Mouse (Mus musculus) layer of hippocampus, postnatal 36 days (tissue): ENCODE results near the gene Lyz1. TPM values are rescaled to one million over a fixed set of nuclear protein-coding genes. Genes with fewer than 3 reads are reported as not detected.
"Not testable (repeated sequence)": the region's sequence is repeated elsewhere in the genome, so short reads cannot be mapped to it uniquely, and the experiment has no call there.

Source experiments
- DNase-seq, 2 experiments: peaks; one replicate each; pipeline ENCODE4 v3.0.0; 2022
- total RNA-seq, 2 experiments: library from RNA; stranded (reverse); gene quantifications; 2 replicates each; pipeline ENCODE4 v1.2.3; 2021

Gene Lyz1
- total RNA-seq, 2 experiments from 2014 or later = 1.00 to 1.3 TPM

DNA sequence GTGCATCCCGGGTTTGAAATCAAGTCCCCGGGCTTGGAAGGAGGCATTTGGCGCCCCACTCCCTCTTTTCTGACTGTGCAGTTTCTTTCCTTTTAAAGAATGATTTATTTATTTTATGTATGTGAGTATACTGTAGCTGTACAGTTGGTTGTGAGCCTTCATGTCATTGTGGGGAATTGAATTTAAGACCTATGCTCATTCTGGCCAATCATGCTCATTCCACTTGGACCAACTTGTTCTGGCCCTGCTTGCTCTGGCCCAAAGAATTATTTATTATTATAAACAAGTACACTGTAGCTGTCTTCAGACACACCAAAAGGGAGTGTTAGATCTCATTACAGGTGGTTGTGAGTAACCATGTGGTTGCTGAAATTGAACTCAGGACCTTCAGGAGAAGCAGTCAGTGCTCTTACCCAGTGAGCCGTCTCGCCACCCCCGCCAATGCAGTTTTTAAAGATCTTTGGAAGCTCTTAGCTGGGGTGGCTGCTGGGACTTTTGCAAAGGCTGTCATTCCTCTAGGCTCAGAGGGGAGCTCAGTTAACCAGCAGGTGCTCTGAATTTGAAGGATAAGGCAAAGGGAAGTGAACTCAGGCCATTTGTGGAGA is 6.2 kb downstream of the Lyz1 start:
- no peak for DNase-seq

DNA sequence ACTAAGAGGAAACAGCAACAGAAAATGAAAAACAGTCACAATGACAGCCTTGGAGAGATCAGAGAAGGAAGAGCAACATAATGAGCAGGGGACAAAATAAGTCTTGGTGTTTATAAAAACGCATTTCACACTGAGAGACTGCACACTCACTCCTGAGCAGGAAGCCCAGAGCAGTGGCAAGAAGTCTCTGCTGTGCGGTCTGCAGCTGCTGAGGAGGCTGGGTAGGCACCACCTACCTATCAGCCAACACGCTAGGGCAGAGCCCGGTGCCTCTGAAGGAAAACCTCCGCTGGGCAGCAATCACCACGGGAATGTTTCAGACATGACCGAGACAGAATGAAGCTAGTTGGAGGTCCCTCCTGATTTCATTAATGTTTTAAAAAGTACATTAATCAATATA is 7.1 kb downstream of the Lyz1 start:
- DNase-seq = not testable (repeated sequence)

DNA sequence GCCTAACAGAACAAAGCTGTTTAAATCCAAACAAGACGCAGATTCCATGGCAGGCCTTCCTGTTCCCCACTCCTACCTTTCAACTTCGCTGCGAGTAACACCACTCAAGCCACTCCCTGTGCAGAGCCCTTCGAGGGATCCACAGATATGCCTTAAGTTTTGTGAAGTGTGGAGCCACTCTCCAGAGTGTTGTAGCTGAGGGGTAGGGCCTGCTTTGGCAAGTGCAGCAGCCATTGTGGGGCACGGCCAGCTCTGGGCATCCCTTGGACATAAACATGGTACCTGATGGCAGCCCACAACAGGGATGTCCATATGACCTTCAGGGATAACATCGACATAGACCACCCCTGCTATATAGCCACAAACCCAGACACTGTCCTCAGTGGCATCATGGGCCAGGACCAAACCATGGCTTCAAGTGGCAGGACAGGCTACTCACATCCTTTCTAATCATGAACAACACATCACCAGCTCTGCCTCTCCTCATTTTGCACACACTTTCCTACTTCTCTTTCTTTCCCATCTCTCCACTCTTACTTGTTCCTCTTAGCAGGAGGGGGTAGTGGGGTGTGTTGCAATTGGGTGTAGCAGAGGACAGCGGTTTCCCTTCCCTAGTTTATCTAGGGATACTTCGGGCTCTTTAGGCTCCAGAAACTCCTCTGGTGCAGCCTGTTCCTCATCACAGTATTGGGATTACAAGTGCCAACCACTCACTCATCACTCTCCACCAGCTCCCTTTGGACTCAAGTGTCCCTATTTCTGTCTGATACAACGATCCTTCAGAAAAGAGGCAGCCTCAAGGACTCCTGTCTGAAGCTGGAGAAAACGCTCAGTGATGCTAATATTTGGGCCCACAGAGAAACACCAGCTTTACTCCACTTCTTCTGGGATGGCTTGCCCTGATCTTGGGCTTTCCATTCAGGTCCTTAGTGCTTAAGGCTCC is 7.8 kb downstream of the Lyz1 start:
- no peak for DNase-seq

DNA sequence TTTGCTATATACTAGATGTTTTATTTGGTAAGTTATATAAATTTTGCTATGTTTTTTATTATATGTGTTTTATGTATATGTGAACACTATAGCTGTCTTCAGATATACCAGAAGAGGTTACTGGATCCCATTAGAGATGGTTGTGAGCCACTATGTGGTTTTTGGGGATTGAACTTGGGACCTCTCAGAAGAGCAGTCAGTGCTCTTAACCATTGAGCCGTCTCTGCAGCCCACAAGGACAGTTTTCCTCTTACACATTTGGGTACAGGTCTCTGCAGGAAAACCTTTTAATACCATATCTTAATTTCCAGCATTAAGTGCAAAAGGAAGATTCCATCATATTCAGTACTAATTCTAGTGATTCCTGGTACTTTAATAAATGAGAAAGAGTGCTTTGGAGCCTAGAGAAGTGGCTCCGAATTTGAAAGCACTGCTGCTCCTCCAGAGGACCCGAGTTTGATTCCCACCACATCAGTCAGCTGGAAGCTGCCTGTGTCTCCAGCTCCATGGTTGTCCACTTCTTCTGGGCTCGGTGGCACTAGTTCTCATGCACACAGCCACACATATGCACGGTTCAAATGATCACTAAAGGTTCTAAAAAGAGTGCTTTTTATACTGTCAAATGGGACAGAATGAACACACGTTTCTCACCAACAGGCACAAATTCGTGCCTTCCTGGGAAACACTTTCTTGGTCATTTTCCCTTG is 8.6 kb downstream of the Lyz1 start:
- DNase-seq = no peak

DNA sequence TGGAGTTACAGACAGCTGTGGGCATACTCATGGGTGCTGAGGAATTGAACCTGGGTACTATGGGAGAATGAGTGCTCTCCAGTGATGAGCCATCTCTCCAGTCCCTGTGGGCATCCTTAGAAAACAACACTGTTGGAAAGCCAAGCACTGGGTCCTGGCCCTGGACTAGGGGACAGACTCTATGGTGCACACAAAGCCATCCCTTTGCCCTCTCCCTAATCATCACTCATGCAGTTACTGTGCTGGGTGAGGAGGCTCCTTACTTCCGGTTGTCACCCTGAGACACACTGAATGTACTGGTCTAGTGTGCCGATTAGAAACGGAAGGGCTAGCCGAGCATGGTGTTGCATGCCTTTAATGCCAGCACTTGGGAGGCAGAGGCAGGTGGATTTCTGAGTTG is 9.5 kb downstream of the Lyz1 start:
- not testable (repeated sequence) for DNase-seq

DNA sequence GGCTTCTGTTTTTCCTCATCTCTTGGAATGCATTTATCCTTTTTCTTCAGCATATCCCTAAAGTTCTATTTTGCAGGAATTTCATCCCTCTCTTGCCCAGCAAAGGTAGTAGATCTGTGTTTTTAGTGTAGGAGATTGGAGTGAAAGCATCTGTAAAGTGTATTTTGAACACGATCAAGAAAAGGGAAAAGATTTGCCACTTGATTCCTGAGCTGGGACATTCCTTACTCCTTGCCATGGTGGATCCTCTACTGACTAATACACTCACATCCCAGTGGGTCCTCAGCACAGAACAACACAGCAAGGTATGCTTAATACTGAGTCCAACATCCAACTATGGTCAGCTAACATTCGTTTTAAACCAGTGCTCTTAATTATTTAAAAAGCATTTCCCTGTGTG is 10.1 kb downstream of the Lyz1 start:
- DNase-seq = no peak

DNA sequence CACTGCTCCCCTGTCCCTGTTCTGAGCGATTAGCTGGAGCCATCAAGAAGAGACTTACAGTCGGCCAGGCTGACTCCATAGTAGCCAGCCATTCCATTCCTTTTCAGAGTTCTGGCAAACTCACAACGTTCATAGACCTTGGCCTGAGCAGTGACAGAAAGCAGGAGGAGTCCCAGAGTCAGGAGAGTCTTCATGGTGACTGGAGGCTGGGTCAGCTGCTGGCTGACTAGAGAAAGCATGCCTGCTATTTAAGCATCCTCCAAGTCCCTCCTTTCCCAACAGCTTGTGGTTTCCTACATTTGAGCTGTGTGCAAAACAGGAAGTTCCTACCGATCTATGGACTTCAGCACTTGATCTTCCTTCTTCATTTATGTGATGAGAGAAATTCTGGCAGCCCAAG is 10.6 kb downstream of the Lyz1 start, which contains the start of gene Lyz2:
Lyz2 (minus strand) TSS at position 273 of the 400 bp plus-strand sequence.
- no peak for DNase-seq

DNA sequence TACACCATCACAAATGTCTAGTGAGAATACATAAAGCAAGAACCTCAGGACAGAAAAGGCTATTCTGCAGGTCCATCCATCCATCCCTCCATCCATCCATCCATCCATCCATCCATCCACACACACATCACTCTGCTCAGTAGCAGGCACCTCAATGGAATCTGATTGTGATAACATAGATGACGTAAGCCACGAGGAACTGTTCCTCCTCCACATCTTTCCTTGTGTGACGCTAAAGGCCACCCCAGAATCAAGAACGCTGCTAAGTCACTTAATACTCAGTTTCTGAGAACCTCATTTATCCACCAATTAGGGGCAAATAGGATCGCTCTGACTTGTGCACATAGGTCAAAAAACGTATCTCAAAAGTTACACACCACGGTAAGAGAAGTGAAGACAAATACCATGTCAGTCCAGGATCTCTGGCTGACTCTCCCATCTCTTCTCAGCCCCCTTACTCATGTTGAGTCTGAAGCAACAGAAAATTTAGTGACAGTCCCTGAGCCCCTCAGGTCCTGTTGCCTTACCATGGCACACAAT is 11.2 kb downstream of the Lyz1 start:
- DNase-seq = no peak

DNA sequence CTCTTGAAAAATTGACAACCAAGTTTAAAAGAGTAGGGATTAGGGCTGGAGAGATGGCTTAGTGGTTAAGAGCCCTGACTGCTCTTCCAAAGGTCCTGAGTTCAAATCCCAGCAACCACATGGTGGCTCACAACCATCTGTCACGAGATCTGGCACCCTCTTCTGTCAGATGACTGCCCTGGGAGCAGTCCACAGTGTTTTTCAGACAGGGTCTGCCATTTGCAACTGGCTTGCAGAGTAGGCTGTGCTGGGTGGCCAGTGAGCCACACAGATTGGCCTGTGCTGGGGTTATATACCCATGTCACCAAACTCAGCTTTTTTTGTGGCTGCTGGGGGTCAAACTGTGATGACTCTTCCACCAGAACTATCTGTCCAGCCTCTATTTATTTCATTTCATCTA is 12.7 kb downstream of the Lyz1 start:
- no peak for DNase-seq

DNA sequence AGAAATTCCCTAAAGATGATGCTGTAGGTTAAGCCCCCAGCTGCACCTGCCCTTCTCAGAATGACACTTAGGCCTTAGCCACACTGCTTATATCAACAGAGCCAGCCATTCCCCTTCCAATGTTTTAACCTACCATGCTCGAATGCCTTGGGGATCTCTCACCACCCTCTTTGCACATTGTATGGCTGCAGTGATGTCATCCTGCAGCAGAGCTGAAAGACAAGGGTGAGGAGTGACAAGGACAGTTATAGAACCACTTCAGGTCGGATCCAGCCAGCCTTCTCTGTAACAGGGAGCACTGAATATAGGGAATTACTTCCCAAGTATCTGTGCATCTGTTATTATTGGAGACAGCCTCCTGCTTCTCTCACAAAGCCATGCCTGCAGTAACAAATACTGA is 14.2 kb downstream of the Lyz1 start:
- DNase-seq = not testable (repeated sequence)

DNA sequence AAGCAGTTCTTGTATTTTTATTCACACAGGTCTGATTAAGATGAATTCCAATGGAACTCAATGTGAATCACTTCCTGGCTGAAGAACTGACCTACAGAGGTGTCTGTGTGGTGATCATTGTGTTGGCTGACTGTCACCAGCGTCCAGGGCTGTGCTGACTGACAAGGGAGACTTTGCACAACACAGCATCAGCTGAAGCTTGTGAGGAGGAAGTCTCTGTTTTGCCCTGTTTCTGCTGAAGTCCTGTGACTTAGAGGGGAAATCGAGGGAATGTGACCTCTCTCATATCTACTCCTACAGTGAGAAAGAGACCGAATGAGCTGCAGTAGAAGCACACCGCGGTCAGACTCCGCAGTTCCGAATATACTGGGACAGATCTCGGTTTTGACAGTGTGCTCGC is 14.9 kb downstream of the Lyz1 start:
- not testable (repeated sequence) for DNase-seq

DNA sequence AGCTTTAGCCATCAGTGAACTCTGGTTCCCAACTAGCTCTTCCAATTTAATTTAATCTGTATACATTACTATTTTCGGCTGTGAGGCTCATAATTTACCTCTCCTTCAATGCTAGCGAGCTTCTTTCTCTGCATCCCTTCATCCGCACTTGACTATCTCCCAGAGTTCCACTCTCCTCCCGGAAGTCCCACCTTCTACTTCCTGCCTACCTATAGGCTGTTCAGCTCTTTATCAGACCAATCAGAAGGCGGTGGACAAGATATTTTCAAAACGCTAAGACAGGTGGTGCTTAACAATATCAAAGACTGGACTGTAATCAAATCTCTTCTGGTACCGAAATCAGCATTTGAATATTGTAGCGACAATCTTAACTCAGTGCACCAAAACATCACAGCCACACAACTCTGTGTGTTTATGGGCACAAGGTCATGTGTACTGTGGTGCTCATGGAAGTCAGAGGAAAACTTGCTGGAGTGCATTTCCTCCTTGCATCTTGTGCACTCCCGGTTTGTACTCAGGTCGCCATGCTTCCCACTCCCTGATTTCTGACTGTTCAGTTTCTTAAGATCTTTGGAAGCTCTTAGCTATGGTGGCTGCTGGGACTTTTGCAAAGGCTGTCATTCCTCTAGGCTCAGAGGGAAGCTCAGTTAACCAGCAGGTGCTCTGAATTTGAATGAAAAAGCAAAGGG is 16.8 kb downstream of the Lyz1 start:
- DNase-seq = no peak

DNA sequence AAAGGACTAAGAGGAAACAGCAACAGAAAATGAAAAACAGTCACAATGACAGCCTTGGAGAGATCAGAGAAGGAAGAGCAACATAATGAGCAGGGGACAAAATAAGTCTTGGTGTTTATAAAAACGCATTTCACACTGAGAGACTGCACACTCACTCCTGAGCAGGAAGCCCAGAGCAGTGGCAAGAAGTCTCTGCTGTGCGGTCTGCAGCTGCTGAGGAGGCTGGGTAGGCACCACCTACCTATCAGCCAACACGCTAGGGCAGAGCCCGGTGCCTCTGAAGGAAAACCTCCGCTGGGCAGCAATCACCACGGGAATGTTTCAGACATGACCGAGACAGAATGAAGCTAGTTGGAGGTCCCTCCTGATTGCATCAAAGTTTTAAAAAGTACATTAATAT is 18.0 kb downstream of the Lyz1 start:
- DNase-seq = not testable (repeated sequence)

DNA sequence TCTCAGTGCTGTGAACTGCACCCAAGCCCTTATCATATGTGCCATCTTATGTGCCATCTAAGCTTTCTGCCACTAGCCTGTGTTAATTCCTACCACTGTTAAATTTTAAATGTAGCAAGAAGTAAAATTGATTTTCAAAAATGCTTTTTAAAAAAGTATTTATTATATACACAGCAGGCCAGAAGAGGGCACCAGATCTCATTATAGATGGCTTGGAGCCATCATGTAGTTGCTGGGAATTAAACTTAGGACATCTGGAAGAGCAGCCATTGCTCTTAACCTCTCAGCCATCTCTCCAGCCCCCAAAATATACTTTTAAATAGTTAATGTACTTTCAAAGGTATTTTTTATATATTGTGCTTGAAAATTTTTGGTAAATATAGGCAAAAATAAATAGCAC is 20.6 kb downstream of the Lyz1 start:
- no peak for DNase-seq

DNA sequence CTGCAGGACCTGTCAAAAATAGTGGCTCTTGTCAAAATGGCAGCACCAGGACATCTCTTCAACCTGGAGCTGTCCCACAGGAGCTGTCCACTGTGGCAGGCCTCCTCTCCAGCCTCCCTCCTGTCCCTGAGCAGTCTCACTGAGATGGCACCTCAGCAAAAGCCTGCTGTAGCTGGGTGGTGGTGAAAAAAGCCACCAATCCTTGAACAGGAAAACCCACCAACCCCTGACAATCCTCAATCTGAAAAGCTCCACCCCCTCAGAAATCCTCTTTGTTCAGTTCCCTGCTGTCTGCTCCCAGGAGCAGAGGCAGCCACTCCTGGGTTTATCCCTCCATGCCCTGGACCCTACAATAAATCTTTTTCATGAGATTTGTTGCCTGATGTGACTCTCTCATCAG is 32.8 kb downstream of the Lyz1 start:
- no peak for DNase-seq

DNA sequence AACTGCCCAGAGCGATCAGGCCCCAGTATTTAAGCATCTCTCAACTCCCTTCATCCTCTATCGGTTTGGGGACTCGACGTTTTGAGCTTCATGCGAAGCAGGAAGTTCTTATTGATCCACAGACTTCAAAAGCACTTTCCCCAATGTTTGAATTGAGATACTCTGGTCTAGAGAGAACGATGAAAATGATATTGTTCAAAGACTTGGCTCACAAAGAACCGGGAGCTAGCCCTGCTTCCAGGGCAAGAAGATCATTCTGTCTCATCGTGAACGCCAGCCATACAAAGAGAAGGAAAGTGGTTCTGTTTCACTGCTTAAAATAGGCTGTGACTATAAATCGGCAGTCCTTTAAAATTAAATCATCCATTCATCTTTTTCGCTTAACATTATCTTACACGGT is 54.1 kb downstream of the Lyz1 start, which contains the start of gene 9530003J23Rik:
9530003J23Rik (minus strand) TSS at position 101 of the 400 bp plus-strand sequence.
- DNase-seq = no peak

Other genes starting within 250 kb of the Lyz1 start
- under 1 TPM in 1 of 2 experiments, not detected in 1; 0.25 TPM for gene Lrrc10, start 247.5 kb downstream of the Lyz1 start, total RNA-seq
- 100 to 1,000 TPM; 184 to 188 TPM for gene Cct2, start 229.1 kb downstream of the Lyz1 start, total RNA-seq
- 10 to 100 TPM; 35.5 to 37.6 TPM for gene Frs2, start 144.3 kb downstream of the Lyz1 start, total RNA-seq
- gene Yeats4, start 68.4 kb downstream of the Lyz1 start, total RNA-seq = 10 to 100 TPM; 46.1 to 48.0 TPM
- gene 9530003J23Rik, start 54.2 kb downstream of the Lyz1 start, total RNA-seq = not detected
- gene Lyz2, start 10.5 kb downstream of the Lyz1 start, total RNA-seq = 10 to 100 TPM; 11.2 to 12.7 TPM
- 100 to 1,000 TPM; 119 TPM for gene Cpsf6, start 87.1 kb upstream of the Lyz1 start, total RNA-seq